Mouse (Mus musculus) heart, embryonic 12.5 days (tissue): ENCODE data around the gene 2210408I21Rik. TPM values are rescaled to one million over a fixed set of nuclear protein-coding genes. Genes with fewer than 3 reads are reported as not detected.

Source experiments
- ATAC-seq: fragments of 200-750 bp; cut with Nextera tagmentation; 2 replicates; pipeline ENCODE4 v1.8.0; 2017; ENCODE audit warnings: moderate TSS enrichment, moderate library complexity; ENCODE audit not compliant: insufficient number of reproducible peaks, low FRiP score
- H3K27ac ChIP-seq: fragments of 300-500 bp; sonication (generic); 2 replicates; pipeline ENCODE4 v1.5.1; 2016; ENCODE audit warnings: mild to moderate bottlenecking, moderate library complexity; ENCODE audit not compliant: poor library complexity, severe bottlenecking
- H3K27me3 ChIP-seq: fragments of 300-500 bp; sonication (generic); replicated peaks from 2 replicates; pipeline ENCODE4 v1.6.1; 2016; ENCODE audit warnings: mild to moderate bottlenecking, moderate library complexity
- H3K36me3 ChIP-seq: fragments of 300-500 bp; sonication (generic); 2 replicates; pipeline ENCODE4 v1.6.1; 2016; ENCODE audit warnings: mild to moderate bottlenecking, moderate library complexity
- H3K4me1 ChIP-seq: fragments of 300-500 bp; sonication (generic); replicated peaks from 2 replicates; pipeline ENCODE4 v1.6.1; 2016; ENCODE audit warnings: mild to moderate bottlenecking
- H3K4me2 ChIP-seq: fragments of 300-500 bp; sonication (generic); 2 replicates; pipeline ENCODE4 v1.6.1; 2016; ENCODE audit warnings: mild to moderate bottlenecking, moderate library complexity
- H3K4me3 ChIP-seq: fragments of 300-500 bp; sonication (generic); 2 replicates; pipeline ENCODE4 v1.5.1; 2016; ENCODE audit warnings: mild to moderate bottlenecking
- H3K9ac ChIP-seq: fragments of 300-500 bp; sonication (generic); 2 replicates; pipeline ENCODE4 v1.6.1; 2016; ENCODE audit warnings: mild to moderate bottlenecking, moderate library complexity
- H3K9me3 ChIP-seq: fragments of 300-500 bp; sonication (generic); replicated peaks from 2 replicates; pipeline ENCODE4 v1.6.1; 2016; ENCODE audit warnings: mild to moderate bottlenecking, moderate library complexity
- WGBS: fragments of 180-500 bp; shearing (Covaris S2); methylation state at CpG from one replicate; pipeline ENCODE4 v1.1.7; 2016; 5-methylcytosine and 5-hydroxymethylcytosine counted together
- polyA plus RNA-seq: library from polyadenylated mRNA; unstranded; fragments of >200 nt; fragmentation: Nextera tagmentation; extraction: Ambion mirVana; gene quantifications from 2 replicates; pipeline ENCODE4 v1.2.1, GENCODE M21; 2016

2210408I21Rik gene
- polyA plus RNA-seq, 1 experiment from 2014 or later = 6.7 TPM

DNA sequence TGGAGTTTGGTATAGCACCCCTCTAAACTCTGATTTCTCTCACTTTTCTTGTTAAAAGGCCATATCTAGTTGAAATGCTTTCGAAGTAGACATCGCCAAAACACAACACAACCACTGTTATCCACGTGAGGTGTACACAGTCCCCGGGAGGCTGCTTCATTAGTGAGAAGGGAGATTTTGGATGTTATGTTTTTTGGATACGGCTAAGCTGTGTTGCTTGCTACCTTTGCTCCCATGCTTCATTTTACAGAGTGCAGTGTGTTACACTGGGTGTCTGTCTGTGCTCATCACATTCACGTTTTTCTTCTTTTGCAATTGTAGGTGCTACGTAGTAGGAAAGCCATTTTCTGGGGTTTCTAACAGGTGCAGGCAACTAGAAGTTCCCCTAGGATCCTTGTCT, 262.3 kb downstream of the 2210408I21Rik start:
- Histone ChIP-seq H3K4me1 (no peaks in the 10 kb centered on the region), H3K9ac (no peak overlapping the region), H3K27me3 (no peaks in the 10 kb centered on the region), H3K4me2 (no peak overlapping the region), H3K36me3 (no peaks in the 10 kb centered on the region), H3K4me3 (no peak overlapping the region), H3K27ac (no peak overlapping the region), H3K9me3 (no peaks in the 10 kb centered on the region)
- ATAC-seq = no peak
- 83% methylated on average over 7 of the region's 7 CpGs for WGBS

GRCm38 (mm10) chr13:77398477-77398876, 263.1 kb downstream of the 2210408I21Rik start:
- no peaks in the 10 kb centered on the region for H3K36me3 ChIP-seq
- H3K27me3 ChIP-seq = no peaks in the 10 kb centered on the region
- H3K9ac ChIP-seq = no peak overlapping the region
- 79% methylated on average over 3 of the region's 3 CpGs for WGBS
- no peak overlapping the region for H3K4me3 ChIP-seq
- no peaks in the 10 kb centered on the region for H3K9me3 ChIP-seq
- H3K27ac ChIP-seq = no peak overlapping the region
- ATAC-seq = no peak
- no peaks in the 10 kb centered on the region for H3K4me1 ChIP-seq
- H3K4me2 ChIP-seq = no peak overlapping the region

DNA sequence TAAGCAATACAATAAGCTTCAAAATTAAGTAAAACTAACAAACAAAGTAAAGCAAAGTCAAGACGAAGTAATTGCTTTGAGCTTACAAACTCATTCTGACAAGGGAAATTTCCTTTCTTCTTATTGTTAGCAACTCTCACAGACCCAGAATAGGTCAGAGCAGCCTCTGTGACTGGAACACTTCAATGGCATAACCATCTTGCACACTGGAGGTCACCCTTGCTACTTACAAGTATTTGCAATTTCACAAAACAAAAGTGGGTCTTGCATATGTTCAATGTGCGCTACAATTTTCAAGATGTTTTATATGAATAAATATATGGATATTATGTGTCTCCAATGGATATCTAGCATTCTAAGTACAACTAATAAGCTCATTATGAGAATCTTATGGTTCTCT, 265.4 kb downstream of the 2210408I21Rik start:
- no peak overlapping the region for H3K27ac ChIP-seq
- no peak overlapping the region for H3K4me2 ChIP-seq
- H3K9ac ChIP-seq = no peak overlapping the region
- WGBS = 77% methylated on average over 2 of the region's 2 CpGs
- H3K9me3 ChIP-seq = no peaks in the 10 kb centered on the region
- no peaks in the 10 kb centered on the region for H3K36me3 ChIP-seq
- H3K4me1 ChIP-seq = no peaks in the 10 kb centered on the region
- no peak for ATAC-seq
- H3K4me3 ChIP-seq = no peak overlapping the region
- H3K27me3 ChIP-seq = no peaks in the 10 kb centered on the region

DNA sequence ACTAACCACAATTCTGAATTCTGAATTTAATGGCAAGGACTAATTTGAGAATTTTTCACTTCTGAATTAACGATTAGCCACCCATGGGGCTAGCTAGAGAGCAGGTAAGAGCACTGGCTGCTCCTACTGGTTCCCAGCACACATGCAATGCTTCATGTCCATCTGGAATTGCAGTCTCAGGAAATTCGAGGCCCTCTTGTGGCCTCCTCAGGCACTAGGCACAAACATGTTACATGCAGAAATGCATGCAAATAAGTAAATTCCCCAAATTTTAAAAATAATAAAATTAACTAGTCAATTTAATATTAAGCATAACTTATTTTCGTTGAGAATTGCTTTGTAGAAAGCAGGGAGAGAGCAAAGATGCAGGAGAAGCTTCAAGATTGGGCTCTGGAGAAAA, 273.2 kb downstream of the 2210408I21Rik start:
- Histone ChIP-seq H3K27me3 (no peaks in the 10 kb centered on the region), H3K4me1 (peaks cover 3% of the 10 kb centered on the region; the same call in 1 of the 2 replicates), H3K36me3 (no peaks in the 10 kb centered on the region), H3K4me2 (no peak overlapping the region), H3K27ac (no peak overlapping the region), H3K9ac (no peak overlapping the region), H3K9me3 (no peaks in the 10 kb centered on the region), H3K4me3 (no peak overlapping the region)
- ATAC-seq = no peak
- WGBS = 65% methylated on average over 3 of the region's 3 CpGs

- Histone ChIP-seq H3K27me3 (no peaks in the 10 kb centered on the region), H3K36me3 (no peaks in the 10 kb centered on the region), H3K4me1 (peaks cover 3% of the 10 kb centered on the region; the same call in 1 of the 2 replicates), H3K4me2 (no peak overlapping the region), H3K27ac (no peak overlapping the region), H3K4me3 (no peak overlapping the region), H3K9ac (no peak overlapping the region), H3K9me3 (no peaks in the 10 kb centered on the region)
- ATAC-seq = no peak
- WGBS = 49% methylated on average over 2 of the region's 2 CpGs
Measured at GRCm38 (mm10) chr13:77409804-77410203, 274.5 kb downstream of the 2210408I21Rik start.

DNA sequence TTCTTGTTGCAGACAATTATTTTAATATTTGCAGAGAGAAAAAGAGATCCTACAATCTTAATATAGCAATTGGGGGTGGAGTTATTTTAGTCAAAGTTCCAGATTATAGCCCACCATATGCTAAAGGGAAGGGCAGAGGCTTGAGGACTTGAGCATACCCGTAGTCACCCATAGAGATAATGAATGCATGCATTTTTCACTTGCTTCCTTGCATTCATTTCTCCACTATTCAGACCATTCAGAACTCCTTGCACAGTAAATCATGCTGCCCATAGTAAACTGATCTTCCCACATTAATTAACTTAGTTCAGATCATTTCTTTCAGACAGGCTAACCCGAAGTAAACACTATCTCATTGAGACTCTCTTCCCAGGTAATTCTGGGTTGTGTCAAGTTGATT, 277.5 kb downstream of the 2210408I21Rik start:
- no peak for ATAC-seq
- WGBS = 80% methylated on average over 2 of the region's 2 CpGs
- Histone ChIP-seq H3K9ac (no peak overlapping the region), H3K4me2 (no peak overlapping the region), H3K36me3 (no peaks in the 10 kb centered on the region), H3K9me3 (no peaks in the 10 kb centered on the region; the same call in 1 of the 2 replicates), H3K27ac (no peak overlapping the region), H3K4me3 (no peak overlapping the region), H3K27me3 (no peaks in the 10 kb centered on the region), H3K4me1 (peaks cover 3% of the 10 kb centered on the region; the same call in 1 of the 2 replicates)

DNA sequence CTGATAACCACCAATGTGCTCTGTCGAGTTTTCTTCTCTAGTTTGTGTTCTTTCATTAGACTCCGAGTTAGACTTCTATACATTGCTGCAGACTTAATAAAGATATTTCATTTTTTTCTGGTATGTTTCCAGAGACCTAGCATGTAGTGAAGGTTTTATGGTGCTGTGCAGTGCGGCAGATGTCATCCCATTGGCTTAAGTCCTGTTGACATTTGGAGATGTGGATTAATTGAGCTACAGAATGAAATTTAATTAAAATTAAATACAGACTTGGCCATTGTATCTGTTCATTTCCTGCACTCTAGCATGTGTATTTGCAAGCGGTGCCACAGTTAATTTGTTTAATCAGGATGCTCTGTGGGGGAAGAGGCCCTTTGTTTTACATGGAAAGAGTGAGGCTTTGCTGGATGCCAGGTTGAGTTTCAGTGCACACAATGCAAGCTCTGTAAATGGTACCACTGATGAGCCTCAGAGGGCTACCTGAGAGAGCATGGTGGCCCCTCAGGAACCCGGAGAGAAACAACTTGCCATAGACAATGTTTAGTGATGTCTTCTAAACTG, 314.7 kb downstream of the 2210408I21Rik start:
- Histone ChIP-seq H3K4me1 (no peaks in the 10 kb centered on the region), H3K4me2 (no peak overlapping the region), H3K4me3 (no peak overlapping the region), H3K27ac (no peak overlapping the region), H3K36me3 (no peaks in the 10 kb centered on the region), H3K9ac (no peak overlapping the region), H3K9me3 (0 out of 2 replicates have a peak, but pooled peaks cover 4% of the 10 kb centered on the region), H3K27me3 (no peaks in the 10 kb centered on the region)
- ATAC-seq = no peak
- WGBS = 81% methylated on average over 5 of the region's 5 CpGs

DNA sequence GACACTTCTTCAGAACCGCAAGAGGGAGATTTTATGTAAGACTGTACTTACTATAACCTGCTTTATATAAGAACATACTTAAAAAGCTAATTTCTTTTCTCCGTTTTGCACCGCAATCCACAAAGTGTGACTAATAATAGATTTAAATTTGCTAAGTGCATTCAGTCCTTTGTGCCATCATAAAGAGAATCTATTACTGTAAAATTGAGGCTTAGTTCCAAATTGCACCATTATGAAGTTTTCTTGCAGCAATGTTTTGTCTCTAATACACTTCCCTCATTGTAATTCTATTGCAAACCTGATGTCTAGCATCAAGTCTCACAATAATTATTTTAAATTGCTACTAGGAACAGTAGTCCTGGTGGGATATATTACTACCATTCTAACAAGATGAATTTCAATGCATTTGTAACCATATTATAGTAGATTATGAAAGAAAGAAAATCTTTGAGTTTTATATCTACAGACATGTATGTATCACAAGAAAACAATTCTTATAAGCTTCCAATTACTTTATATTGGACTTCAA, 334.8 kb downstream of the 2210408I21Rik start:
- Histone ChIP-seq H3K27me3 (no peaks in the 10 kb centered on the region), H3K4me2 (no peak overlapping the region), H3K27ac (no peak overlapping the region), H3K4me3 (no peak overlapping the region), H3K36me3 (no peaks in the 10 kb centered on the region), H3K9ac (no peak overlapping the region), H3K9me3 (no peaks in the 10 kb centered on the region), H3K4me1 (no peaks in the 10 kb centered on the region)
- WGBS = 84% methylated on average over 3 of the region's 3 CpGs
- ATAC-seq = no peak

GRCm38 (mm10) chr13:77476420-77476819, 341.1 kb downstream of the 2210408I21Rik start:
- H3K4me3 ChIP-seq = no peak overlapping the region
- no peak overlapping the region for H3K9ac ChIP-seq

GRCm38 (mm10) chr13:77478425-77479119, 343.2 kb downstream of the 2210408I21Rik start:
- 58% methylated on average over 6 of the region's 6 CpGs for WGBS
- Histone ChIP-seq H3K9ac (no peak overlapping the region), H3K4me1 (no peaks in the 10 kb centered on the region), H3K4me2 (no peak overlapping the region), H3K9me3 (no peaks in the 10 kb centered on the region), H3K27ac (no peak overlapping the region), H3K4me3 (no peak overlapping the region), H3K27me3 (no peaks in the 10 kb centered on the region), H3K36me3 (no peaks in the 10 kb centered on the region)
- no peak for ATAC-seq

More at GRCm38 (mm10) chr13:77476420-77476819, 341.1 kb downstream of the 2210408I21Rik start:
- no peak overlapping the region for H3K27ac ChIP-seq
- no peaks in the 10 kb centered on the region for H3K9me3 ChIP-seq
- no peak overlapping the region for H3K4me2 ChIP-seq
- no peaks in the 10 kb centered on the region for H3K27me3 ChIP-seq
- H3K36me3 ChIP-seq = no peaks in the 10 kb centered on the region
- ATAC-seq = no peak
- H3K4me1 ChIP-seq = no peaks in the 10 kb centered on the region
- 82% methylated on average over 4 of the region's 4 CpGs for WGBS

DNA sequence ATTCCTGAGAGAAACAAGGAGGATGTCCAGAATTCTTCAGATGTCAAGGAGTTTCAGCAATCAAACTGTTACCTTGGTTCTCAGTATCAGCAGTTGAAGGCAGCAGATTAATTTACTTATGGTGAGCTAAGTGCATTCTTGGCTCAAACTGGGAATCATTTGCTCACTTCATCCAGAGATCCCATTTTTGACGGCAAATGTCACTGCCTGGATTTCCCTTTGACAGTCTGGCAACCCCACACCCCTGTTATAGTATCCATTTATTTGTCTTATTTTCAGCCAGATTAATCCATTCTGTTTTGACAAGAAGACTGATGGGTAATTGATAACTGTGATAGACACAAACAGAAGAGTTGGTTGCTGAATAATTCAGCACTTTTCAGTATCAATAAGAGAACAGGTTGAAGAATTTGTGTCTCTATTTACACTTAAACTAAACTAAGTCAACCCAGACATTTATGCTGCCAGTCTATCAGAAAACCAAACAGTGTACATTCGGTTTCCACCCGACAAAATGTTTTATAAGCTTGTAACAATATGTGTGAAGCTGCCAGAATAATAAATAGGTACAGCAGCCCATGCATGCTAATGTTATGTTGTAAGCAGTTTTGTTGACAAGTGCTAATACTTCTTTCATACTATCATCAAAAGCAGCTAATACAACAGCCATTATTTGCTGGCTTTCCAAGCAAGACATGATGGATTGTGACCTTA, 354.8 kb downstream of the 2210408I21Rik start:
- Histone ChIP-seq H3K4me2 (no peak overlapping the region), H3K36me3 (no peaks in the 10 kb centered on the region), H3K4me1 (no peaks in the 10 kb centered on the region), H3K27ac (no peak overlapping the region), H3K27me3 (no peaks in the 10 kb centered on the region), H3K9me3 (no peaks in the 10 kb centered on the region), H3K4me3 (no peak overlapping the region), H3K9ac (no peak overlapping the region)
- no peak for ATAC-seq
- 71% methylated on average over 3 of the region's 3 CpGs for WGBS
